Mouse (Mus musculus) liver, embryonic 14.5 days (tissue): Measurements from ENCODE around the gene Upk3bl.

Experiments used
- CTCF ChIP-seq: IDR thresholded peaks from 2 replicates; pipeline ENCODE4 v1.5.1; 2016; ENCODE audit warnings: antibody characterized with exemption, low read depth, control low read depth
- EP300 ChIP-seq: IDR thresholded peaks from 2 replicates; pipeline ENCODE4 v1.6.1; 2016; ENCODE audit warnings: antibody characterized with exemption, low read depth

GRCm38 (mm10) chr5:136076284-136076683 is 22.0 kb downstream of the Upk3bl start:
- TF ChIP-seq CTCF, result no peak
- TF ChIP-seq EP300, result no peak
